Mouse (Mus musculus) C2C12 (cell line): ENCODE data around the gene Eml3.

Experiments
- CTCF ChIP-seq: IDR thresholded peaks from one replicate; pipeline ENCODE4 v1.5.1; 2011; ENCODE audit not compliant: control insufficient read depth, insufficient read depth, insufficient read length
- MYOG ChIP-seq: IDR thresholded peaks from one replicate; pipeline ENCODE4 v1.6.1; 2011; ENCODE audit not compliant: control insufficient read depth, insufficient read length; ENCODE audit errors: extremely low read depth

GRCm38 (mm10) chr19:8944062-8944461, 14.7 kb downstream of the Eml3 start:
- TF ChIP-seq CTCF (no peak), MYOG (no peak)
